Mouse (Mus musculus): Measurements from ENCODE around the gene Spata13.

DNA sequence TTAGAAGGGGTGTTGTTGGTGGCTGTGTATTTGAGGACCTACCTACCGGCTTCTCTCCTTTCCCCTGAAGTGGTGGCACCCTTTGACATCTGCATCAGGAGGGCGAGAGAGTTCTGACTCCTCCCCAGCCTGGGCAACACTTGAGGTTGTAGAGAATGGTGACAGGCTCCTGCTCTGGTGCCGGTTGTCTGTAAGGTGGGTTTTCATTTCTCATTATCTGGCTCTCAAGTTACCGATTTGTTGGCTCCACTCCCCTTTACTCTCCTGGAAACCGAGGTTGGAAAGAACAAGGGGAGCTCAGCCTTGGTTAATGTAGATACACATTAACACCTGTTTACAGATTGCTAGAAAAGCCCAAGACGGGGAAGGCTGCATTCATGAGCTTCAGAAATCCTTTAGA lies 31.5 kb downstream of the Spata13 start:
- TF ChIP-seq POLR2A (IDR thresholded peaks at IDR 0.05; ENCODE audit: insufficient read length, low read depth) (no peak), SRF (IDR thresholded peaks at IDR 0.05; ENCODE audit: control insufficient read depth, insufficient read length, low read depth) (no peak), POLR2AphosphoS2 (IDR thresholded peaks at IDR 0.05; ENCODE audit: insufficient read length, low read depth) (no peak), USF1 (IDR thresholded peaks at IDR 0.05; ENCODE audit: low read depth) (no peak), MAX (IDR thresholded peaks at IDR 0.05; ENCODE audit: low read depth) (no peak)
